Mouse (Mus musculus): ENCODE results near the gene Togaram2. TPM values are rescaled to one million over a fixed set of nuclear protein-coding genes. Genes with fewer than 3 reads are reported as not detected.
"Not testable (repeated sequence)": the region's sequence is repeated elsewhere in the genome, so short reads cannot be mapped to it uniquely, and the experiment has no call there.

Gene Togaram2
- total RNA-seq, 2 experiments from 2014 or later: 2.1 to 4.5 TPM

DNA sequence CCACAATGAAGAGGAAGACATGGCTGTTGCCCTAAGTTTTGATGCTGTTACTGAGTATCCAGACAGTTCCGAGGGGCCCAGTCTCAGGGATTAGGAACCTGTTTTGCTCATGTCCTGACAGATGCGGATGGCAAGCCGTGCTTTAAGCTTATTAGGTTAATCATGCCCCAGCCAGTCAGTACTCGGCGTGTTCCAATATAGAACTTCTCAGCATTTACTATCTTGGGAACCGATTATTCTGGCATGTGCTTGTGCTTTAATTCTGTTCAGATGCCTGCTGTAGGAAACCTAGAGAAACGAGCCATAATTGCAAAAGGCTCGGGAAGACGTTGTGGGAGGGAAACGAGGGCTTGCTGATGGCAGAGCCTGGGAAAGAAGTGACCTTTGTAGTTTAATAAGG is 79.8 kb downstream of the Togaram2 start, which contains the start of gene Pcare:
Gene Pcare (minus strand): TSS at position 64 of the 400 bp plus-strand sequence.
- DNase-seq: no peak
- Histone ChIP-seq H3K4me3 (no peak within 1 kb of the TSS), H3K27ac (no peak within 1 kb of the TSS)
- intact Hi-C loops (cut with DNase I): no loop called here
- TF ChIP-seq CTCF (IDR thresholded peaks at IDR 0.05): no peak

DNA sequence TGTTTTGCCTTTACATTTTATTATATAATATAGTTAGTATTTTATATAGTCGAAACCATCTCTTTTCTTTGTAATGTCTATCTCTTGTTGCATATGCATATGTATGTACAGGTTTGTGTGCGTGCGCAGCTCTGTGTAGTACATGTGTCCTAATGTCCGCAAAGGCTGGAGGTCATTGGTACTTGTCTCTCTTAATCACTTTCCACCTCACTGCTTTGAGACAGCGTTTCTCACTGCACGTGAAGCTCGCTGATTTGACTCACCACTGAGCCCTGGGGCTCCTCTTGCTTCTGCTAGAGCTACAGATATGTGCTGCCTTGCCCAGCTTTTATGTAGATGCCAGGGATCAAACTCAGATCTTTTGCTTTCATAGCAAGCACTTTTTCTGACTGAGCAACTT is 87.5 kb downstream of the Togaram2 start:
- intact Hi-C loops (cut with DNase I): no loop called here
- DNase-seq: no peak
- H3K4me3 ChIP-seq: no peak overlapping the region
- H3K27ac ChIP-seq: no peak overlapping the region
- TF ChIP-seq CTCF (IDR thresholded peaks at IDR 0.05): no peak

DNA sequence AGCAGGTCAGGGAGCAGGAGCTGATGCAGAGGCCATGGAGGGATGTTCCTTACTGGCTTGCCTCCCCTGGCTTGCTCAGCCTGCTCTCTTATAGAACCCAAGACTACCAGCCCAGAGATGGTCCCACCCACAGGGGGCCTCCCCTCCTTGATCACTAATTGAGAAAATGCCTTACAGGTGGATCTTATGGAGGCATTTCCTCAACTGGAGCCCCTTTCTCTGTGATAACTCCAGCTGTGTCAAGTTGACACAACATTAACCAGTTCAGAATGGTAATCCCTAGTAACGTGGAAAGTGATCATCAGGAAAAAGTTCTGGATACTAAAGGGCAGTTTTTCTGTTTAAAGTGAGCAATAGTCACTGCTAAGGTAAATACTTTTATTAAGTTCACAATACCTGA is 95.1 kb downstream of the Togaram2 start, which contains the start of gene Clip4:
Gene Clip4 (plus strand): TSS at position 301 of the 400 bp plus-strand sequence.
- H3K27ac ChIP-seq; DNase-seq; intact Hi-C loops (cut with DNase I); H3K4me3 ChIP-seq: not testable (repeated sequence)

DNA sequence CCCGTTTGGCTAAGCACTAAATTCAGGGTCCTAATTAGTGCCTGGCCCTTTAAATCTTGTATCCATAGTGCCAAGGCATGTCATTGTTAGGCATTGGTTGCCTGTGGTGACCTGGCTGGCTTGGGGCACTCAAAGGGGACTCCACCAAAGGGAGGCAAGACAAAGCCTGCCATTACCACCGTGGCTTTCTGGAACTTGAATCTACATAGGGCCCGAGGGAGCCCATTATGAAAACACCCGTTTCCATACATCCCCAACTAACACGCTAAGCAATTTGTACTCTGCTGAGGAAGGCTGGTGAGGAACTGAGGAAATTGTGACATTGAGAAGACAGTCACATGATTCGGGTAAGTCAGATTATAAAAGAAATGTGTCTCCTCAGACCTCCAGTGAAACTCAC is 96.5 kb downstream of the Togaram2 start:
- TF ChIP-seq CTCF (IDR thresholded peaks at IDR 0.05): no peak
- no peak overlapping the region for H3K4me3 ChIP-seq
- no peak overlapping the region for H3K27ac ChIP-seq
- no peak for DNase-seq
- intact Hi-C loops (cut with DNase I): no loop called here

DNA sequence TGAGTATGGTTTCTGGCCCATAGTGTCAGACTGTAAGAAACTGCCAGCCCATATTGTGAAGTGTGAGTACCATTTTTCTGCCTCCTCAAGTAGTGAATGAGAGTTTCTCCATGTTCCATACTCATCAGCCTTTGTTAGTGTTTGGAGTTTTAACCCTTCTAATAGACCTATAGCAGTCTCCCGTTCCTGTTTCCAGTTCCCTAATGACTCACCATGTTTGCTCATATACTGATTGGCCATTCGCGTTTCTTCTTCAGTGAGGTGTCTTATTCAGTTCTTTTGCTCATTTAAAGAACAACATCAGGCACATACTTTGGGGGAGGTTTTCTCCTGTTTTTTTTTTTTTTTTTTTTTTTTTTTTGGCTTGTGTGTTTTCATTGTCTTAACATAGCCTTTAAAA is 97.6 kb downstream of the Togaram2 start:
- Histone ChIP-seq H3K27ac (no peak overlapping the region), H3K4me3 (no peak overlapping the region)
- DNase-seq: no peak
- no peak for TF ChIP-seq CTCF (IDR thresholded peaks at IDR 0.05)
- intact Hi-C loops (cut with DNase I): no loop called here

DNA sequence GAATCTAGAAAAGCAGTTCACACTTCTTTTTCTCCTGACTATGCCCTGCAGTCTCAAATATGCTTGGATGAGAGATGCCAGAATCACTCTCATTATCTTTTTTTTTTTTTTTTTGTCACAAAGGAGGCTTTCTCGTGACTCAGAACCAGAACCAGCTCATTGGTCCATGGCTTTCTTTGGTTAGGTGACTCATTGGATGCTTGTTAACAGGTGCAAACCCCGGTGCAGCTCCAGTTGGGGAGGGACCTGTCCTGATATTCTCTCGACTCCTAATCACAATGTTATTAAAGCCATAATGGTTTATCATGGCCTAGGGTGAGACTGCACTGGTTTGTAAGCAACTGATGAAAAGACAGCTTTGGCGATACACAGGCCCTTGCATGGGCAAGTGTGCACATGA is 101.1 kb downstream of the Togaram2 start:
- no peak for TF ChIP-seq CTCF (IDR thresholded peaks at IDR 0.05)
- intact Hi-C loops (cut with DNase I): no loop called here
- DNase-seq: no peak
- H3K4me3 ChIP-seq: no peak overlapping the region
- no peak overlapping the region for H3K27ac ChIP-seq

DNA sequence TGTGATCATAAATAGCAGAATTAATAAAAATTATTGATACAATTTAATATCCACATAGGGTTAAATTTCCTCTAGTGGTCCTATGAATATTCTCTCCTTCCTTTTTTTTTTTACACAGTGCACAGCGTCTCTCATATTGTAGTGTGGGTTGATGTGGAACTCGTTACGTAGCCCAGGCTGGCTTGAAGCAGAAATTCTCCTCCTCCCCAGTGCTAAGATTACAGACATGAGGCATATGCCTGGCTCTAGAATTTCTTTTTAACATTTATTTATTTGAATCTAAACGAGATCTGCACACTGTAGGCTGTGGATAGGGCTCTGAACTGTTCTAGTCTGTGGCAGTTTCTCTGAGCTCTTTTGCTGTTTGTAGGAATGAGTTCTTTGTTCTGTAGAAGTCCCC is 102.2 kb downstream of the Togaram2 start:
- no peak for TF ChIP-seq CTCF (IDR thresholded peaks at IDR 0.05)
- no peak for DNase-seq
- H3K27ac ChIP-seq: no peak overlapping the region
- no peak overlapping the region for H3K4me3 ChIP-seq
- intact Hi-C loops (cut with DNase I): loop anchor here (5.0 kb wide), 1 partner anchor 33 kb away; no protein-coding TSS in a partner anchor

DNA sequence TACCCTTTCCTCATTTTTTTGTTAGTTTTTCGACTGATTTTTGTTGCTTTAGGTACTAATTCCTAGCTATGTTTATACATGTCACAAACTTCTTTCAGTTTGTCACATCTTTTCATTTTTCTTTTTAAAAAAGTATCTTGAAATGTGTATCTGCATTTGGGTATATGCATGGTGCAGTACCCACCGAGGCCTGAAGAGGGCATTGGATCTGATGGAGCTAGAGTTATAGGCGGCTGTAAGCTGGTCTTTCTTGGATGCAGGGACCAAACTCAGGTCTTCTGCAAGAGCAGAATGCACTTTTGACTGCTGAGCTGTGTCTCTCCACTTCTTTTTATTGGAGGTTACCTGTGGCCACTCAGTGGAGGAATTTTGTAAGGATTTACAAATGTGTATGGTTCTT is 105.6 kb downstream of the Togaram2 start:
- intact Hi-C loops (cut with DNase I): loop anchor here (5.0 kb wide), 1 partner anchor 36 kb away; no protein-coding TSS in a partner anchor
- peak; percentile 38 for TF ChIP-seq CTCF (IDR thresholded peaks at IDR 0.05)
- H3K27ac ChIP-seq: no peak overlapping the region

More for the DNA sequence above, 105.6 kb downstream of the Togaram2 start:
- no peak overlapping the region for H3K4me3 ChIP-seq
- DNase-seq: no peak

Other genes starting within 250 kb of the Togaram2 start
- gene Gm4707, start 213.3 kb upstream of the Togaram2 start, total RNA-seq (2021): under 1 TPM; 0.73 to 0.82 TPM
- 10 to 100 TPM; 11.0 to 12.1 TPM for gene Smchd1, start 197.9 kb upstream of the Togaram2 start, total RNA-seq (2021)
- under 1 TPM in 1 of 2 experiments, not detected in 1; 0.13 TPM for gene Ndc80, start 146.4 kb upstream of the Togaram2 start, total RNA-seq (2021)
- gene Spdya, start 121.2 kb upstream of the Togaram2 start, total RNA-seq (2021): under 1 TPM; 0.39 to 0.66 TPM
- 10 to 100 TPM; 28.1 to 30.4 TPM for gene Wdr43, start 57.4 kb upstream of the Togaram2 start, total RNA-seq (2021)
- not detected for gene Pcare, start 79.6 kb downstream of the Togaram2 start, total RNA-seq (2021)
- gene Clip4, start 95.2 kb downstream of the Togaram2 start, total RNA-seq (2021): 100 to 1,000 TPM; 104 to 183 TPM

Measured in gastrocnemius, adult 2 months (tissue).